9 mouse cellular contexts compared by ENCODE assay signal in the genomic region with DNA sequence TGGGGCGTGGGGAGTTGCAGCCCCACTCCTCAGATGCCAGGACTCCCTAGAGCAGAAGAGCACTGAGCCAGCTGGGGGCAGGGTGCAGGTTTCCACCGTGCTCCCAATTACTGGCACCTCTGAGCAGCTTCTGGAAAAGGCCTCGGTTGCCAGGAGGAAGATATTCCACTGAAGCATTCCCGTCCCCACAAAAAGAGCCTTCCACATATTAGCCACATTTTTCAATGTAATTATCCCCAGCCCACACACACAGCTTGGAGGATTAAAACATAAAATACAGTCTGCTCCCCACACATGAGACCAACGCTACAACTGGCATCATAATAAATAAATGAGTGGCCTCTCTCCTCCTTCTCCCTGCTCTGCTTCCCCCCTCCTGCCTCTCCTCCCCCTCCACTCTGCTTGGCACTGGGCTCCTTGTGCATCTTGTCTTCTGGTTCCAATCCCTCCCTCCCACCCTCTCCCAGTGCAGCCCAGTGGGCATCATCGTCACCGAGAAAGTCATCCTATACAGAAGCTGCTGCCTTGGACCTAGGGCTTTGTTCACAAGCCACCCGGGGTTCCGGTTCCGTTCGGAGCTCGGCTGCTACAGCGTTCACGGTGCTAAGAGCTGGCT.
DNase-seq lines count a peak whose midpoint lies in the region; ATAC-seq and TF ChIP-seq lines count a peak whose summit lies in the region.
"Had no signal": no experiment of that assay in that cellular context is flagged by ENCODE, and none has a peak within 500 bp of the region (broad histone marks: within the 10 kb centered on the region; RNA-seq: fewer than 3 reads in every experiment).

No protein-coding gene starts in this region.

- H3K9ac ChIP-seq in forebrain, embryonic 11.5 days (ENCODE audit: low read length): no peak overlapping the region; the same call in 1 of the 2 replicates
- H3K9ac ChIP-seq in forebrain, embryonic 16.5 days (replicated peaks; ENCODE audit: low read depth, low read length): peak overlapping the region; percentile 38
- peak overlapping the region; percentile 50 for H3K9ac ChIP-seq in neural tube, embryonic 14.5 days (replicated peaks; ENCODE audit: low read depth, low read length)
- H3K9ac ChIP-seq in liver, postnatal 0 days (replicated peaks): no peak overlapping the region
- H3K9ac ChIP-seq: liver, embryonic 12.5 days had no signal

- peaks cover 56% of the 10 kb centered on the region for H3K4me1 ChIP-seq in forebrain, embryonic 10.5 days
- peaks cover 33% of the 10 kb centered on the region for H3K4me1 ChIP-seq in forebrain, embryonic 11.5 days (replicated peaks; ENCODE audit: control insufficient read depth, insufficient read depth, low read length)
- peaks cover 36% of the 10 kb centered on the region for H3K4me1 ChIP-seq in forebrain, embryonic 16.5 days (replicated peaks; ENCODE audit: control insufficient read depth, insufficient read depth, low read length)
- H3K4me1 ChIP-seq in neural tube, embryonic 14.5 days (ENCODE audit: control insufficient read depth, insufficient read depth, low read length): peaks cover 38% of the 10 kb centered on the region
- no peaks in the 10 kb centered on the region for H3K4me1 ChIP-seq in liver, postnatal 0 days (ENCODE audit: insufficient read depth)
- no peaks in the 10 kb centered on the region for H3K4me1 ChIP-seq in thymus, adult 2 months (replicated peaks; ENCODE audit: control insufficient read depth, insufficient read depth, low read length)
- H3K4me1 ChIP-seq: liver, embryonic 12.5 days had no signal

- no peak overlapping the region for H3K4me3 ChIP-seq in forebrain, embryonic 10.5 days
- H3K4me3 ChIP-seq in forebrain, embryonic 11.5 days (ENCODE audit: low read depth, low read length): no peak overlapping the region
- H3K4me3 ChIP-seq in forebrain, embryonic 16.5 days (replicated peaks; ENCODE audit: low read length): no peak overlapping the region
- H3K4me3 ChIP-seq in neural tube, embryonic 14.5 days (ENCODE audit: low read depth, low read length): no peak overlapping the region
- no peak overlapping the region for H3K4me3 ChIP-seq in liver, postnatal 0 days (ENCODE audit: low read depth, low read length)
- no peak overlapping the region for H3K4me3 ChIP-seq in thymus, adult 2 months (ENCODE audit: control insufficient read depth, insufficient read depth, low read length)
- H3K4me3 ChIP-seq: liver, embryonic 12.5 days had no signal

- no peaks in the 10 kb centered on the region for H3K9me3 ChIP-seq in forebrain, embryonic 10.5 days
- H3K9me3 ChIP-seq in forebrain, embryonic 11.5 days (ENCODE audit: control insufficient read depth, low read length): no peaks in the 10 kb centered on the region
- H3K9me3 ChIP-seq in forebrain, embryonic 16.5 days (ENCODE audit: control insufficient read depth, low read length): no peaks in the 10 kb centered on the region
- H3K9me3 ChIP-seq in neural tube, embryonic 14.5 days (ENCODE audit: control insufficient read depth, low read length): no peaks in the 10 kb centered on the region
- no peaks in the 10 kb centered on the region for H3K9me3 ChIP-seq in liver, postnatal 0 days (ENCODE audit: low read length)
- H3K9me3 ChIP-seq: liver, embryonic 12.5 days had no signal

- 52% methylated on average over 14 of the region's 14 CpGs for WGBS in forebrain, embryonic 10.5 days
- 34% methylated on average over 14 of the region's 14 CpGs for WGBS in forebrain, embryonic 11.5 days
- 16% methylated on average over 14 of the region's 14 CpGs for WGBS in forebrain, embryonic 16.5 days
- WGBS in neural tube, embryonic 14.5 days: 25% methylated on average over 14 of the region's 14 CpGs
- WGBS in liver, postnatal 0 days (ENCODE audit: insufficient replicate concordance): 67% methylated on average over 14 of the region's 14 CpGs
- 93% methylated on average over 14 of the region's 14 CpGs for WGBS in thymus, adult 2 months

- H3K4me2 ChIP-seq in forebrain, embryonic 11.5 days (ENCODE audit: low read depth, low read length, severe bottlenecking): no peak overlapping the region
- H3K4me2 ChIP-seq in forebrain, embryonic 16.5 days (ENCODE audit: low read length): peak overlapping the region; percentile 33
- peak overlapping the region; percentile 29 for H3K4me2 ChIP-seq in neural tube, embryonic 14.5 days (ENCODE audit: low read depth, low read length)
- no peak overlapping the region for H3K4me2 ChIP-seq in liver, postnatal 0 days (ENCODE audit: low read depth, low read length)
- H3K4me2 ChIP-seq: liver, embryonic 12.5 days had no signal

- DNase-seq in forebrain, embryonic 10.5 days (ENCODE audit: extremely low spot score, low spot score): no peak
- no peak for DNase-seq in forebrain, embryonic 11.5 days (ENCODE audit: low spot score)
- DNase-seq in left cerebral cortex, postnatal 14 days (ENCODE audit: low spot score in 2 of 2): peak; percentile 30 to 58
- DNase-seq in liver, postnatal 0 days: no peak
- DNase-seq in thymus, adult 2 months: no peak
- no peak for DNase-seq in urinary bladder, postnatal 4 days (ENCODE audit: low spot score in 2 of 2)

- no peak for TF ChIP-seq EP300 in liver, postnatal 0 days (IDR thresholded peaks at IDR 0.05; ENCODE audit: low read depth)

- TF ChIP-seq POLR2A in thymus, adult 2 months (IDR thresholded peaks at IDR 0.05; ENCODE audit: control insufficient read depth, extremely low read depth, insufficient read depth, low read length, poor library complexity): no peak

- intact Hi-C loops in left cerebral cortex, postnatal 14 days (cut with DNase I): no loop called here

- no peak for ATAC-seq in forebrain, embryonic 11.5 days (replicated peaks; ENCODE audit: low FRiP score)
- ATAC-seq in forebrain, embryonic 16.5 days: peak; percentile 62
- peak; percentile 79 for ATAC-seq in neural tube, embryonic 14.5 days (ENCODE audit: low read depth)
- ATAC-seq in liver, postnatal 0 days: no peak
- ATAC-seq: liver, embryonic 12.5 days had no signal

- no peak for TF ChIP-seq CTCF in liver, postnatal 0 days (IDR thresholded peaks at IDR 0.05; ENCODE audit: low read depth)
- TF ChIP-seq CTCF in thymus, adult 2 months (IDR thresholded peaks at IDR 0.05; ENCODE audit: borderline replicate concordance, control insufficient read depth, extremely low read depth, insufficient read depth, low read length, poor library complexity): no peak

- peaks cover 46% of the 10 kb centered on the region for H3K27me3 ChIP-seq in forebrain, embryonic 10.5 days (ENCODE audit: poor library complexity, severe bottlenecking)
- no peaks in the 10 kb centered on the region for H3K27me3 ChIP-seq in forebrain, embryonic 11.5 days (ENCODE audit: control insufficient read depth, insufficient read depth, low read length)
- no peaks in the 10 kb centered on the region; the same call in 1 of the 2 replicates for H3K27me3 ChIP-seq in forebrain, embryonic 16.5 days (replicated peaks; ENCODE audit: control insufficient read depth, insufficient read depth, low read length)
- H3K27me3 ChIP-seq in neural tube, embryonic 14.5 days (ENCODE audit: control insufficient read depth, insufficient read depth, low read length): no peaks in the 10 kb centered on the region
- no peaks in the 10 kb centered on the region for H3K27me3 ChIP-seq in liver, postnatal 0 days (ENCODE audit: insufficient read depth, low read length)
- H3K27me3 ChIP-seq in thymus, adult 2 months (ENCODE audit: control insufficient read depth, insufficient read depth, low read length): no peaks in the 10 kb centered on the region
- H3K27me3 ChIP-seq: liver, embryonic 12.5 days had no signal

- peak overlapping the region; percentile 75 for H3K27ac ChIP-seq in forebrain, embryonic 10.5 days
- H3K27ac ChIP-seq in forebrain, embryonic 11.5 days (ENCODE audit: low read depth, low read length): no peak overlapping the region
- peak overlapping the region; percentile 81 for H3K27ac ChIP-seq in forebrain, embryonic 16.5 days (ENCODE audit: low read length)
- H3K27ac ChIP-seq in neural tube, embryonic 14.5 days (ENCODE audit: low read depth, low read length): peak overlapping the region; percentile 94
- no peak overlapping the region for H3K27ac ChIP-seq in liver, postnatal 0 days (ENCODE audit: low read depth)
- no peak overlapping the region for H3K27ac ChIP-seq in thymus, adult 2 months (ENCODE audit: control insufficient read depth, insufficient read depth, low read length)
- H3K27ac ChIP-seq: liver, embryonic 12.5 days had no signal

- no peaks in the 10 kb centered on the region for H3K36me3 ChIP-seq in forebrain, embryonic 10.5 days (replicated peaks)
- H3K36me3 ChIP-seq in forebrain, embryonic 11.5 days (ENCODE audit: control insufficient read depth, insufficient read depth, low read length): no peaks in the 10 kb centered on the region
- no peaks in the 10 kb centered on the region for H3K36me3 ChIP-seq in forebrain, embryonic 16.5 days (ENCODE audit: control insufficient read depth, insufficient read depth)
- H3K36me3 ChIP-seq in neural tube, embryonic 14.5 days (ENCODE audit: control insufficient read depth, insufficient read depth, low read length): no peaks in the 10 kb centered on the region
- H3K36me3 ChIP-seq in liver, postnatal 0 days (replicated peaks; ENCODE audit: insufficient read depth, low read length): no peaks in the 10 kb centered on the region
- no peaks in the 10 kb centered on the region for H3K36me3 ChIP-seq in thymus, adult 2 months (ENCODE audit: control insufficient read depth, insufficient read depth, low read length)
- H3K36me3 ChIP-seq: liver, embryonic 12.5 days had no signal

Comparison
In these comparisons a context has a peak if more than half of its experiments do, and no peak if none do; other contexts are left out.
1. H3K27ac ChIP-seq: peak in forebrain, embryonic 10.5 days (single experiment), forebrain, embryonic 16.5 days (single experiment) and neural tube, embryonic 14.5 days (single experiment); none in forebrain, embryonic 11.5 days (single experiment), liver, postnatal 0 days (single experiment) and thymus, adult 2 months (single experiment).
2. ATAC-seq: peak in forebrain, embryonic 16.5 days (single experiment) and neural tube, embryonic 14.5 days (single experiment); none in forebrain, embryonic 11.5 days (single experiment) and liver, postnatal 0 days (single experiment).
3. H3K4me2 ChIP-seq: peak in forebrain, embryonic 16.5 days (single experiment) and neural tube, embryonic 14.5 days (single experiment); none in forebrain, embryonic 11.5 days (single experiment) and liver, postnatal 0 days (single experiment).
4. H3K9ac ChIP-seq: peak in forebrain, embryonic 16.5 days (single experiment) and neural tube, embryonic 14.5 days (single experiment); none in forebrain, embryonic 11.5 days (single experiment) and liver, postnatal 0 days (single experiment).
5. DNase-seq: peak in left cerebral cortex, postnatal 14 days (2 of 2); none in forebrain, embryonic 10.5 days (single experiment), forebrain, embryonic 11.5 days (single experiment), liver, postnatal 0 days (single experiment), thymus, adult 2 months (single experiment) and urinary bladder, postnatal 4 days (0 of 2).